Comparison of ENCODE assay signal across 9 mouse cellular contexts in the genomic region with DNA sequence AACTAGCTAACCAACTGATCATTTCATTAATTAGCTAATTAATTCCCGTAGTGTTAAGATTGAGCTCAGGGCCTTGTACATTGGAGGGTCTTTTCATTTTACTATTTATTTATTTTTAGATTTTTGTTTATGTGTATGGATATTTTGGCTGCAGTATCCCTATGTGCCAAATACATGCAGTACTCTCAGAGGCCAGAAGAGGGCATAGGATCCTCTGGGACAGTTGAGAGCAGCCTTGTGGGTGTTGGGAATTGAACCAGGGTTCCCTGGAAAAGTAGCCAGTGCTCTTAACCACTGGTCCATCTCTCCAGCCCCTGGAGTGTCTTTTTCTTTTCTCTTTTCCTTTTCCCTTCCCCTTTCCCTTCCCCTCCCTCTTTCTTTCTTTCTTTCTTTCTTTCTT. TPM values are rescaled to one million over a fixed set of nuclear protein-coding genes. Genes with fewer than 3 reads are reported as not detected.
A peak's percentile ranks its signal among the peaks of the same experiment; 100 is the strongest.
DNase-seq lines count a peak whose midpoint lies in the region; ATAC-seq and TF ChIP-seq lines count a peak whose summit lies in the region.
"Had no signal": no experiment of that assay in that cellular context is flagged by ENCODE, and none has a peak within 500 bp of the region (broad histone marks: within the 10 kb centered on the region; RNA-seq: fewer than 3 reads in every experiment).

No protein-coding gene starts in this region.

- H3K4me2 ChIP-seq in limb, embryonic 11.5 days (ENCODE audit: low read depth, severe bottlenecking): no peak overlapping the region

- TF ChIP-seq CTCF in bone marrow macrophage, adult 2 months (IDR thresholded peaks at IDR 0.05; ENCODE audit: low read depth, low read length): 0 out of 2 replicates have a peak, but pooled peaks have one; percentile 15

- no peaks in the 10 kb centered on the region for H3K9me3 ChIP-seq in limb, embryonic 11.5 days (ENCODE audit: control insufficient read depth, low read length)

- 59% methylated on average over 1 of the region's 1 CpGs for WGBS in limb, embryonic 11.5 days

- H3K27me3 ChIP-seq in limb, embryonic 11.5 days (ENCODE audit: control insufficient read depth, insufficient read depth, low read length): no peaks in the 10 kb centered on the region

- peak; percentile 18 for DNase-seq in gastrocnemius, adult 18-20 months (ENCODE audit: low spot score)
- DNase-seq in gastrocnemius, postnatal 10 days: no peak
- peak; percentile 55 for DNase-seq in A20 (ENCODE audit: low read depth, low spot score)
- DNase-seq in limb, embryonic 11.5 days (ENCODE audit: low spot score): peak; percentile 46
- DNase-seq in ovary, adult 18-20 months (ENCODE audit: low spot score): no peak
- DNase-seq: heart, adult 11 months had no signal

- no peak overlapping the region for H3K27ac ChIP-seq in bone marrow macrophage, adult 2 months (ENCODE audit: insufficient read depth, low read depth, low read length)
- no peak overlapping the region for H3K27ac ChIP-seq in limb, embryonic 11.5 days (replicated peaks; ENCODE audit: low read depth, low read length)

- no peak for ATAC-seq in limb, embryonic 11.5 days (ENCODE audit: insufficient number of reproducible peaks, low FRiP score, low TSS enrichment, low read depth)
- no peak for ATAC-seq in cerebellum, adult (ENCODE audit: insufficient number of reproducible peaks, low FRiP score, low TSS enrichment)
- ATAC-seq in megakaryocyte progenitor cell, adult 5-6 weeks (replicated peaks; ENCODE audit: poor library complexity): no peak

- no peak overlapping the region for H3K9ac ChIP-seq in limb, embryonic 11.5 days (ENCODE audit: low read length)

- H3K4me3 ChIP-seq in bone marrow macrophage, adult 2 months (ENCODE audit: insufficient read depth, low read length): no peak overlapping the region
- no peak overlapping the region for H3K4me3 ChIP-seq in limb, embryonic 11.5 days (ENCODE audit: low read depth, low read length)

- H3K4me1 ChIP-seq in bone marrow macrophage, adult 2 months (ENCODE audit: control insufficient read depth, insufficient read depth, low read length): no peaks in the 10 kb centered on the region
- no peaks in the 10 kb centered on the region for H3K4me1 ChIP-seq in limb, embryonic 11.5 days (ENCODE audit: control insufficient read depth, insufficient read depth, low read length)

- no peak for TF ChIP-seq POLR2A in bone marrow macrophage, adult 2 months (IDR thresholded peaks at IDR 0.05; ENCODE audit: borderline replicate concordance, low read depth, low read length)

- H3K36me3 ChIP-seq in limb, embryonic 11.5 days (ENCODE audit: control insufficient read depth, insufficient read depth, low read length): no peaks in the 10 kb centered on the region

RNA-seq across cellular contexts. Expression of a gene that starts 12.1 kb away (rescaled TPM):
- total RNA-seq in gastrocnemius, adult 18-20 months (2021): not detected
- total RNA-seq in gastrocnemius, postnatal 10 days (2021): 1 to 10 TPM in 1 of 2 experiments, not detected in 1; 4.4 TPM
- polyA plus RNA-seq in bone marrow macrophage, adult 2 months (2012; ENCODE audit: insufficient read depth, insufficient read length, missing spikeins): 1.1 and 1.7 TPM in 2 replicates
- polyA plus RNA-seq in limb, embryonic 11.5 days (2014; fragmentation: Nextera tagmentation; extraction: Ambion mirVana): 3.7 and 5.7 TPM in 2 replicates
- total RNA-seq in megakaryocyte progenitor cell, adult 5-6 weeks (2015): 13,257 and 15,415 TPM in 2 replicates
- 8,081 and 8,928 TPM in 2 replicates for total RNA-seq in megakaryocyte progenitor cell, adult 5-6 weeks (2017)

RNA-seq across cellular contexts. Expression of a gene that starts 22.6 kb away (rescaled TPM):
- not detected for total RNA-seq in gastrocnemius, adult 18-20 months (2021)
- total RNA-seq in gastrocnemius, postnatal 10 days (2021): not detected
- polyA plus RNA-seq in bone marrow macrophage, adult 2 months (2012; ENCODE audit: insufficient read depth, insufficient read length, missing spikeins): not detected in 2 replicates
- not detected in 2 replicates for polyA plus RNA-seq in limb, embryonic 11.5 days (2014; fragmentation: Nextera tagmentation; extraction: Ambion mirVana)
- 0.05 TPM in 1 of 2 replicates, not detected in the other for total RNA-seq in megakaryocyte progenitor cell, adult 5-6 weeks (2015)
- total RNA-seq in megakaryocyte progenitor cell, adult 5-6 weeks (2017): 0.03 TPM in 1 of 2 replicates, not detected in the other

RNA-seq across cellular contexts. Expression of a gene that starts 45.1 kb away (rescaled TPM):
- not detected for total RNA-seq in gastrocnemius, adult 18-20 months (2021)
- total RNA-seq in gastrocnemius, postnatal 10 days (2021): under 1 TPM; 0.27 to 0.38 TPM
- 2.6 and 2.9 TPM in 2 replicates for polyA plus RNA-seq in bone marrow macrophage, adult 2 months (2012; ENCODE audit: insufficient read depth, insufficient read length, missing spikeins)
- 1.7 and 2.4 TPM in 2 replicates for polyA plus RNA-seq in limb, embryonic 11.5 days (2014; fragmentation: Nextera tagmentation; extraction: Ambion mirVana)
- total RNA-seq in megakaryocyte progenitor cell, adult 5-6 weeks (2015): 34.1 and 38.5 TPM in 2 replicates
- 47.0 and 66.4 TPM in 2 replicates for total RNA-seq in megakaryocyte progenitor cell, adult 5-6 weeks (2017)

RNA-seq across cellular contexts. Expression of a gene that starts 47.6 kb away (rescaled TPM):
- 1 to 10 TPM; 1.6 to 1.8 TPM for total RNA-seq in gastrocnemius, adult 18-20 months (2021)
- total RNA-seq in gastrocnemius, postnatal 10 days (2021): 1 to 10 TPM; 2.9 to 3.0 TPM
- polyA plus RNA-seq in bone marrow macrophage, adult 2 months (2012; ENCODE audit: insufficient read depth, insufficient read length, missing spikeins): 4.7 and 6.3 TPM in 2 replicates
- 14.3 and 14.9 TPM in 2 replicates for polyA plus RNA-seq in limb, embryonic 11.5 days (2014; fragmentation: Nextera tagmentation; extraction: Ambion mirVana)
- total RNA-seq in megakaryocyte progenitor cell, adult 5-6 weeks (2015): 3.0 and 4.7 TPM in 2 replicates
- 5.5 and 6.0 TPM in 2 replicates for total RNA-seq in megakaryocyte progenitor cell, adult 5-6 weeks (2017)

Comparison
In these comparisons a context has a peak if more than half of its experiments do, and no peak if none do; other contexts are left out.
1. DNase-seq: peak in gastrocnemius, adult 18-20 months (single experiment), A20 (single experiment) and limb, embryonic 11.5 days (single experiment); none in gastrocnemius, postnatal 10 days (single experiment) and ovary, adult 18-20 months (single experiment).
2. RNA of a gene that starts 12.1 kb away (total RNA-seq): 8,081 to 15,415 TPM in megakaryocyte progenitor cell, adult 5-6 weeks; 4.4 TPM in gastrocnemius, postnatal 10 days and not detected in gastrocnemius, adult 18-20 months; every median in the first group is over 1,000 times any median in the second.
3. RNA of a gene that starts 45.1 kb away (total RNA-seq): 34.1 to 66.4 TPM in megakaryocyte progenitor cell, adult 5-6 weeks; 0.27 to 0.38 TPM in gastrocnemius, postnatal 10 days and not detected in gastrocnemius, adult 18-20 months; every median in the first group is over 10 times any median in the second.